Mouse (Mus musculus): ENCODE data around the gene Nat14. TPM values are rescaled to one million over a fixed set of nuclear protein-coding genes. Genes with fewer than 3 reads are reported as not detected.
A peak's percentile ranks its signal among the peaks of the same experiment; 100 is the strongest.

The Nat14 gene
- total RNA-seq, 1 experiment = 1.7 TPM

DNA sequence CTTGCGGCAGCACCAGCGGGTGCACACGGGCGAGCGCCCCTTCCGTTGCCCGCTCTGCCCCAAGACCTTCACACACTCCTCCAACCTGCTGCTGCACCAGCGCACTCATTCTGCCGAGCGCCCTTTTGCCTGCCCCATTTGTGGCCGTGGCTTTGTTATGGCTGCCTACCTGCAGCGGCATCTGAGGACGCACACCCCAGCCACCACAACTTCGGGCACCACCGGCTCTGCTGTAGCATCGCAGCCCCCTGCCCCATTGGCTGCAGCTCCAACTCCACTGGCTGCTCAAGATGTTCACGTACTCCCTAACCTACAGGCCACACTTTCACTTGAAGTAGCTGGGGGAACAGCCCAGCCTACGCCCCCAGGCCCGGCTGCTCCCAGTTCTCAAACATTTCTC is 1.3 kb upstream of the Nat14 start:
- peak overlapping the region; percentile 57 for H3K9ac ChIP-seq (ENCODE audit: insufficient read depth, low read depth, low read length, poor library complexity, severe bottlenecking)
- H3K9me3 ChIP-seq (ENCODE audit: control insufficient read depth, insufficient read depth, low read depth, low read length) = no peaks in the 10 kb centered on the region
- peaks cover 4 to 45% of the 10 kb centered on the region in 2 experiments; a peak in 3 of 4 replicates for H3K4me1 ChIP-seq (ENCODE audit: control insufficient read depth in 2 of 2, insufficient read depth in 2 of 2, low read length in 2 of 2, poor library complexity in 1 of 2)
- peaks cover 8% of the 10 kb centered on the region; the same call in 1 of the 2 replicates for H3K36me3 ChIP-seq (ENCODE audit: control insufficient read depth, insufficient read depth, low read length, poor library complexity, severe bottlenecking)
- no peak for DNase-seq (ENCODE audit: low read depth, low spot score)
- H3K4me3 ChIP-seq (ENCODE audit: insufficient read depth in 1 of 2, low read depth in 1 of 2, low read length in 2 of 2, poor library complexity in 1 of 2, severe bottlenecking in 1 of 2) = peak overlapping the region; percentile 49 to 51
- H3K27ac ChIP-seq (ENCODE audit: insufficient read depth, low read depth, low read length, poor library complexity, severe bottlenecking) = no peak overlapping the region
- in situ Hi-C loops (cut with MboI; ENCODE audit: low sequenced_read_pairs in 2 of 2, unreplicated experiment in 2 of 2) = no loop called here
- TF ChIP-seq ZC3H11A (IDR thresholded peaks at IDR 0.05; ENCODE audit: borderline replicate concordance, low read depth, low read length) (no peak), ZNF384 (IDR thresholded peaks at IDR 0.05; ENCODE audit: low read depth, low read length) (no peak), CHD2 (IDR thresholded peaks at IDR 0.05; ENCODE audit: low read depth, low read length) (no peak), HCFC1 (IDR thresholded peaks at IDR 0.05; ENCODE audit: borderline replicate concordance, insufficient read depth, low read length) (no peak), MAFK (IDR thresholded peaks at IDR 0.05; ENCODE audit: insufficient read depth, low read depth, low read length) (no peak)

DNA sequence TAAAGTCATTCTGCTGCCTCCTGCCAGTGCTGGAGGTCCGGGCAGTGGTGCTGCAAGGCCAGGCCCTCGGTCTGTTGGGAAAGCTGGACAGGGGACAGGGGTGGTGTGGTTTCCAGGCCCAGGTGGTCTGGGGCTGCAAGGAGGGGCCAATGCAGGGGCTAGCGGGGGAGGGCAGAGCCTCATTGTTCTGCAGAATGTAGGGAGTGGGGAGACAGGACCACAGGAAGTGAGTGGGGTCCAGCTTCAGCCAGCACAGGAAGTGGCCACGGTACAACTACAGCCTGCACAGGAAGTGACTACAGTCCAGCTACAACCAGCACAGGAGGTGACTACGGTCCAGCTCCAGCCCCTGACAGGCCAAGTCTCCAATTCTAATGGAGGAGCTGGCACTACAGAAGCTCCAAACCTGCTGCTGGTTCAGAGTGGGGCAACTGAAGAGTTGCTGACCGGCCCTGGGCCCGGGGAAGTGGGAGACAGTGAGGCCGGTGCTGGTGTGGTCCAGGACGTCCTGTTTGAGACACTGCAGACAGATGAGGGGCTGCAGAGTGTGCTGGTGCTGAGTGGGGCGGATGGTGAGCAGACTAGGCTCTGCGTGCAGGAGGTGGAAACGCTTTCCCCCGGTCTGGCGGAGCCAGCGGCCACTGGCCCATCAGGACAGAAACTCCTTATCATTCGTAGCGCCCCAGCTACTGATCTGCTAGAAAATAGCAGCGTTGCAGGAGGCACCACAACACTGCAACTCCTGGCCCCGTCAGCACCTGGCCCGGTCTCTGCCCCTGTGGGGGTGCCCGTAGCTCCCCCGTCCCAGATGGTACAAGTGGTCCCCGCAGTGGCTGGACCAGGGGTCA is 628 bp upstream of the Nat14 start:
- TF ChIP-seq HCFC1 (IDR thresholded peaks at IDR 0.05; ENCODE audit: borderline replicate concordance, insufficient read depth, low read length) = no peak
- TF ChIP-seq CHD2 (IDR thresholded peaks at IDR 0.05; ENCODE audit: low read depth, low read length) = no peak
- no peak for TF ChIP-seq ZC3H11A (IDR thresholded peaks at IDR 0.05; ENCODE audit: borderline replicate concordance, low read depth, low read length)
- TF ChIP-seq ZNF384 (IDR thresholded peaks at IDR 0.05; ENCODE audit: low read depth, low read length) = no peak
- TF ChIP-seq MAFK (IDR thresholded peaks at IDR 0.05; ENCODE audit: insufficient read depth, low read depth, low read length) = no peak
- no peaks in the 10 kb centered on the region for H3K9me3 ChIP-seq (ENCODE audit: control insufficient read depth, insufficient read depth, low read depth, low read length)
- H3K27ac ChIP-seq (ENCODE audit: insufficient read depth, low read depth, low read length, poor library complexity, severe bottlenecking) = no peak overlapping the region
- in situ Hi-C loops (cut with MboI; ENCODE audit: low sequenced_read_pairs in 2 of 2, unreplicated experiment in 2 of 2) = no loop called here
- DNase-seq (ENCODE audit: low read depth, low spot score) = no peak
- H3K4me3 ChIP-seq (ENCODE audit: insufficient read depth in 1 of 2, low read depth in 1 of 2, low read length in 2 of 2, poor library complexity in 1 of 2, severe bottlenecking in 1 of 2) = no peak overlapping the region; a peak in 1 of 4 replicates
- H3K9ac ChIP-seq (ENCODE audit: insufficient read depth, low read depth, low read length, poor library complexity, severe bottlenecking) = no peak overlapping the region
- peaks cover 8% of the 10 kb centered on the region; the same call in 1 of the 2 replicates for H3K36me3 ChIP-seq (ENCODE audit: control insufficient read depth, insufficient read depth, low read length, poor library complexity, severe bottlenecking)
- peaks cover 4 to 49% of the 10 kb centered on the region in 2 experiments; a peak in 3 of 4 replicates for H3K4me1 ChIP-seq (ENCODE audit: control insufficient read depth in 2 of 2, insufficient read depth in 2 of 2, low read length in 2 of 2, poor library complexity in 1 of 2)

DNA sequence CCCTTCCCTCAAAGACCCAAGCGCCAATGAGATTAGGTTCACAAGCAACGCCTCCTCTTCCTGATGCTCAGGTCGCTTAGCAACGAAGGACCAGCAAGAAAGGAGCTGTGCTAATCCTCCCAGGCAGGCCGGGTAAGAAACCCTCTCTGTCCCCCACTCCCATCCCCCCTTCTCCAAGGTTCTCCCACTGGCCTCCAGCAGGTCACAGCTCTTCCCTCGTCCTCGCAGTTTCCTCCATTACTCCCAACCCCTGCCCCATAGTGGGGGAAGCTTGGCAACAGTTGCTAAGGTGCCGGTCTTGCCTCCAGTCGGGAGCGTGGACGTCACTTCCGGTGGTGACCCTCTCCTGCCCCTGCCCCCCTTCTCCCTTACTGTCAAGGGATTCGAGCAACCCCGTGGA is 680 bp downstream of the Nat14 start:
- H3K9ac ChIP-seq (ENCODE audit: insufficient read depth, low read depth, low read length, poor library complexity, severe bottlenecking) = no peak overlapping the region
- H3K4me1 ChIP-seq (ENCODE audit: control insufficient read depth in 2 of 2, insufficient read depth in 2 of 2, low read length in 2 of 2, poor library complexity in 1 of 2) = peaks cover 4 to 45% of the 10 kb centered on the region in 2 experiments; a peak in 3 of 4 replicates
- TF ChIP-seq MAFK (IDR thresholded peaks at IDR 0.05; ENCODE audit: insufficient read depth, low read depth, low read length) (no peak), CHD2 (IDR thresholded peaks at IDR 0.05; ENCODE audit: low read depth, low read length) (no peak), HCFC1 (IDR thresholded peaks at IDR 0.05; ENCODE audit: borderline replicate concordance, insufficient read depth, low read length) (no peak), ZC3H11A (IDR thresholded peaks at IDR 0.05; ENCODE audit: borderline replicate concordance, low read depth, low read length) (no peak), ZNF384 (IDR thresholded peaks at IDR 0.05; ENCODE audit: low read depth, low read length) (no peak)
- H3K4me3 ChIP-seq (ENCODE audit: insufficient read depth in 1 of 2, low read depth in 1 of 2, low read length in 2 of 2, poor library complexity in 1 of 2, severe bottlenecking in 1 of 2) = peak overlapping the region; percentile 32 to 54; a peak in 3 of 4 replicates
- H3K9me3 ChIP-seq (ENCODE audit: control insufficient read depth, insufficient read depth, low read depth, low read length) = no peaks in the 10 kb centered on the region
- no peak for DNase-seq (ENCODE audit: low read depth, low spot score)
- H3K27ac ChIP-seq (ENCODE audit: insufficient read depth, low read depth, low read length, poor library complexity, severe bottlenecking) = no peak overlapping the region
- in situ Hi-C loops (cut with MboI; ENCODE audit: low sequenced_read_pairs in 2 of 2, unreplicated experiment in 2 of 2) = no loop called here
- peaks cover 8% of the 10 kb centered on the region; the same call in 1 of the 2 replicates for H3K36me3 ChIP-seq (ENCODE audit: control insufficient read depth, insufficient read depth, low read length, poor library complexity, severe bottlenecking)

DNA sequence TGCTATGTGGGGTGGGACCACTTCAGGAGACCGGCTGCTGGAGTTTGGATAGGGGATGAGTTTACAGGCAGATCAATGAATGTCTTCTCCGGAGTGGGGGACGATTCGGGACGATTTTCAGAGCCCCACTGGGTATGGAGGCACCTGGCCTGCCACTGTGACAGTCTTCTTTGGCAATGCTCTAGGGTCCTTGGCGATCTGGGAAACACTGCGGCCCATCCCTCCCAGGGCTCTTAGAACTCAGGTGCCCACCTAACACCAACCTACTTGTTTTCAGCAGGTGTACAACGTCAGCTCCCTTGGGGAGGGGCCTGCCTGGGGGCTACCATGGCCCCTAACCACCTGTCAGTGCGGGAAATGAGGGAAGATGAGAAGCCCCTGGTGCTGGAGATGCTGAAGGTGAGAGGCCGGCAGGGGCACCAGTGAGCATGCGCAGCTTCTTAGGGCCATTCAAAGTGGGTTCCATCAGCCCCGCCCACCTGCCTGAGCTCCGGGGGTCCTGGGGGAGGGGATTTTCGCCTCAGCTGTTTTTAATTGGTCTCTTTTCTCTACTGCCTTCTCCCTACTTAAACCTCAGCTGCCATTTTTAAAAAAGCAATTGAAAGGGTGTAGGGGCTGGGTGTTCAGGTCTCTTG is 1.2 kb downstream of the Nat14 start:
- peak; percentile 86 for DNase-seq (ENCODE audit: low read depth, low spot score)
- Histone ChIP-seq H3K36me3 (ENCODE audit: control insufficient read depth, insufficient read depth, low read length, poor library complexity, severe bottlenecking) (peaks cover 8% of the 10 kb centered on the region; the same call in 1 of the 2 replicates), H3K9me3 (ENCODE audit: control insufficient read depth, insufficient read depth, low read depth, low read length) (no peaks in the 10 kb centered on the region), H3K27ac (ENCODE audit: insufficient read depth, low read depth, low read length, poor library complexity, severe bottlenecking) (no peak overlapping the region; the same call in 1 of the 2 replicates), H3K4me1 (ENCODE audit: control insufficient read depth in 2 of 2, insufficient read depth in 2 of 2, low read length in 2 of 2, poor library complexity in 1 of 2) (peaks cover 4 to 45% of the 10 kb centered on the region in 2 experiments; a peak in 3 of 4 replicates), H3K4me3 (ENCODE audit: insufficient read depth in 1 of 2, low read depth in 1 of 2, low read length in 2 of 2, poor library complexity in 1 of 2, severe bottlenecking in 1 of 2) (peak overlapping the region; percentile 38 to 54; a peak in 3 of 4 replicates), H3K9ac (ENCODE audit: insufficient read depth, low read depth, low read length, poor library complexity, severe bottlenecking) (peak overlapping the region; percentile 28; the same call in 1 of the 2 replicates)
- TF ChIP-seq HCFC1 (IDR thresholded peaks at IDR 0.05; ENCODE audit: borderline replicate concordance, insufficient read depth, low read length) (no peak), ZC3H11A (IDR thresholded peaks at IDR 0.05; ENCODE audit: borderline replicate concordance, low read depth, low read length) (no peak), CHD2 (IDR thresholded peaks at IDR 0.05; ENCODE audit: low read depth, low read length) (no peak), ZNF384 (IDR thresholded peaks at IDR 0.05; ENCODE audit: low read depth, low read length) (no peak), MAFK (IDR thresholded peaks at IDR 0.05; ENCODE audit: insufficient read depth, low read depth, low read length) (no peak)
- in situ Hi-C loops (cut with MboI; ENCODE audit: low sequenced_read_pairs in 2 of 2, unreplicated experiment in 2 of 2) = no loop called here

Data from ES-E14 (cell line).